Mouse (Mus musculus): ENCODE measurements at regions not wholly inside any gene's neighbourhood (a gene's known extent, or its start where the extent isn't known, plus 50 kb on each side); places are given as distances from the start of the nearest gene placed in this dataset.

DNA sequence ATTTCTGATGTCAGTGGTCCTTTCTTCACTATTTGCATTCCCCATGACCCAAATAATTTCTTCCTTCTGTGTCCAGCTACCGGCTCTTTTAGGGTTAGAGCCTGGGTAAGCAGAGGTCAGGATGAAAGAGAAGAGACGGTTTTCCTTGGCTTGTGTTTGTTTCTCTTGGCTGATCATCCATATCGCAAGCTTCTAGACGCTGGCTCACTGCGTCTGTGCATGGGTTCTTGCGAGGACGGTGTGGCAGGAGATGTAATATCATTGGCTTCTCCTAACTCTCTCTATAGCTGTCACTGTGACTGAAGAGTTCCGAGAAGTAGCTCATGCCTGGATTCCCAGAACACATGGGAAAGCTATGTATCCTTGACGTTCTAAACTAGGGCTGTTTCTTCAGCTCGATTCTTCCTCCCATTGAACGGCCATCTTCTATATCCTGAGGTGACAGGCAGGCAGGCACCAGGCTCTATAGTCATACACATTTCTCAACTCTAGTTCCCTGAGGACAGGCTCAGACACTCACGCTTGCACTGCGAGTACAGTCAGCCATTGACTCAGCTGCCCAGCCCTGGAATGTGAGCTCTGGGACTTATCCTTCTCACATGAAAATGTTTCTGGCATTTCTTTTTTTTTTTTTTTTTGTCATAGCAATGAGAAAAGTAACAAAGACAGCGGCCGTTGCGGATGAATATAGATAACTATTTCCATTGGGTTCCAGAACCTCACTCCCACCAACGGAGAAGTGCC, 85.0 kb downstream of the Bach1 start:
- DNase-seq, result no peak

- no peak for DNase-seq
These were observed 85.8 kb downstream of the Bach1 start for GRCm38 (mm10) chr16:87784405-87784994.

DNA sequence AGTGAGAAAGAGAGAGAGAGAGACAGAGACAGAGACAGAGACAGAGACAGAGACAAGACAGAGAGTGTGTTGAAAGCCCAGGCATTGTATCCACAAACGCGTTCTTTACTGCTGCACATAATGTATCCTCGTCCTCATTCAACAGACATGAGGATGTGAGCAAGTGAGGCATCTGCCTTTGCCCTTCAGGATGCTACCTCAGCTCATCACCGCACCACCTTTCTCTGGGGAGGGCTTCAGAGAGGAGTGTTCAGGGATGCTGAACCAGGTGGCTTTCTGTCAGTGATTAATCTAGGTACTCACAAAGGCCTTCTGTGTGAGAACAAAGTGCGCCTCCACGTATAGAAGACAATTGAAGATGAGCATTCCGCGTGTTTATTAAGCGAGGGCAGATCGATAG, 90.8 kb downstream of the Bach1 start:
- no peak for DNase-seq

- no peak for DNase-seq
These were observed 91.2 kb downstream of the Bach1 start for GRCm38 (mm10) chr16:87789957-87790356.

- peak; percentile 40 for DNase-seq
These were observed 97.9 kb downstream of the Bach1 start for GRCm38 (mm10) chr16:87796514-87797248.

GRCm38 (mm10) chr16:87802317-87802716, 103.6 kb downstream of the Bach1 start:
- no peak for DNase-seq

- DNase-seq, result no peak
These were observed 118.8 kb downstream of the Bach1 start for GRCm38 (mm10) chr16:87817590-87817989.

GRCm38 (mm10) chr16:87834296-87834695, 135.6 kb downstream of the Bach1 start:
- DNase-seq, result no peak

GRCm38 (mm10) chr16:87840949-87841546, 142.3 kb downstream of the Bach1 start:
- DNase-seq, result peak; percentile 53
